Mouse (Mus musculus) stomach, embryonic 14.5 days (tissue): ENCODE data around the gene Cdk2. TPM values are rescaled to one million over a fixed set of nuclear protein-coding genes. Genes with fewer than 3 reads are reported as not detected.
A peak's percentile ranks its signal among the peaks of the same experiment; 100 is the strongest.

Source experiments
- ATAC-seq: fragments of 200-750 bp; cut with Nextera tagmentation; 2 replicates; pipeline ENCODE4 v1.8.0; 2017; ENCODE audit warnings: low read depth, moderate TSS enrichment; ENCODE audit not compliant: insufficient number of reproducible peaks, insufficient read depth, low FRiP score
- H3K27ac ChIP-seq: fragments of 300-500 bp; sonication (generic); 2 replicates; pipeline ENCODE4 v1.5.1; 2014; ENCODE audit warnings: mild to moderate bottlenecking, low read length, moderate library complexity, mixed read lengths
- H3K27me3 ChIP-seq: fragments of 300-500 bp; sonication (generic); 2 replicates; pipeline ENCODE4 v1.6.1; 2014; ENCODE audit warnings: low read length, control low read depth, mixed read lengths; ENCODE audit not compliant: control insufficient read depth, insufficient read depth
- H3K36me3 ChIP-seq: fragments of 300-500 bp; sonication (generic); 2 replicates; pipeline ENCODE4 v1.6.1; 2014; ENCODE audit warnings: mild to moderate bottlenecking, control low read depth, low read length, moderate library complexity, mixed read lengths; ENCODE audit not compliant: control insufficient read depth, insufficient read depth
- H3K4me1 ChIP-seq: fragments of 300-500 bp; sonication (generic); 2 replicates; pipeline ENCODE4 v1.6.1; 2014; ENCODE audit warnings: low read length, control low read depth, mixed read lengths; ENCODE audit not compliant: control insufficient read depth, insufficient read depth
- H3K4me2 ChIP-seq: fragments of 300-500 bp; sonication (generic); replicated peaks from 2 replicates; pipeline ENCODE4 v1.6.1; 2014; ENCODE audit warnings: low read depth, low read length, control low read depth
- H3K4me3 ChIP-seq: fragments of 300-500 bp; sonication (generic); 2 replicates; pipeline ENCODE4 v1.5.1; 2014; ENCODE audit warnings: low read depth, low read length, control low read depth
- H3K9ac ChIP-seq: fragments of 300-500 bp; sonication (generic); replicated peaks from 2 replicates; pipeline ENCODE4 v1.6.1; 2014; ENCODE audit warnings: low read depth, mild to moderate bottlenecking, control low read depth, low read length, moderate library complexity, mixed read lengths
- H3K9me3 ChIP-seq: fragments of 300-500 bp; sonication (generic); 2 replicates; pipeline ENCODE4 v1.6.1; 2016; ENCODE audit warnings: low read depth, low read length, control low read depth; ENCODE audit not compliant: control insufficient read depth
- WGBS: fragments of 180-500 bp; shearing (Covaris S2); extraction: QIAGEN DNeasy Blood & Tissue Kit; methylation state at CpG from one replicate; pipeline ENCODE4 v1.1.7; 2014; 5-methylcytosine and 5-hydroxymethylcytosine counted together
- polyA plus RNA-seq: library from polyadenylated mRNA; unstranded; fragments of >200 nt; fragmentation: Nextera tagmentation; extraction: Ambion mirVana; gene quantifications from 2 replicates; pipeline ENCODE4 v1.2.1, GENCODE M21; 2014

The Cdk2 gene
- polyA plus RNA-seq, 1 experiment from 2014 or later = 90.3 TPM

DNA sequence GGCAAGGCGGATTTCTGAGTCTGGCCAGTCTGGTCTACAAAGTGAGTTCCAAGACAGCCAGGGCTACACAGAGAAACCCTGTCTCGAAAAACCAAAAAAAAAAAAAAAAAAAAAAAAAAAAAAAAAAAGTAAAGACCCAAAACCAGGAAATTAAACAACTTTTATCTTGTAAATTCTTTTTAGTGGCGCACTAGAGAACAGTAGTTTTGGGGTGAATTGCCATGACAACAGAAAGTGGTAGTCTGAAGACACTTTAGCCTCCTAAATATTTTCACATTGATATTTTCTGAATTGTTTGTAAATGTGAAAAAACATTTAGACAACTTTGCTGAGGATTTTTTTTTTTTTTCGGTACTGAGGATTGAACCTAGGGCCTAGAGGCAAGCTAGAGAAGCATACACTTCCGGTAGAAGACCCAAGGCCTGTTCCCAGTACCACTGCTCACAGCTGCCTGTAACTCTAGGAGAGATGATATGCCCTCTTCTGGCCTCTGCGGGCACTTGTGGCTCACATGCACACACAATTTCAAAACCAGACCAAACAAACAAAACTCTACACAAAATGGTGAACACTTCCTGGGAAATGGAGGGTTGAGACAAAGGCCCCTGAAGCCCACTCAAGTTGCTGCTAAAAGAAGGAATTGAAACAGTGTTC is 7.6 kb downstream of the Cdk2 start:
- Histone ChIP-seq H3K36me3 (peaks cover 37% of the 10 kb centered on the region), H3K4me3 (no peak overlapping the region), H3K9ac (no peak overlapping the region), H3K9me3 (no peaks in the 10 kb centered on the region), H3K27ac (no peak overlapping the region), H3K4me1 (peaks cover 3% of the 10 kb centered on the region; the same call in 1 of the 2 replicates), H3K4me2 (peak overlapping the region; percentile 37; the same call in 1 of the 2 replicates), H3K27me3 (no peaks in the 10 kb centered on the region)
- WGBS = 81% methylated on average over 6 of the region's 6 CpGs
- ATAC-seq = no peak

DNA sequence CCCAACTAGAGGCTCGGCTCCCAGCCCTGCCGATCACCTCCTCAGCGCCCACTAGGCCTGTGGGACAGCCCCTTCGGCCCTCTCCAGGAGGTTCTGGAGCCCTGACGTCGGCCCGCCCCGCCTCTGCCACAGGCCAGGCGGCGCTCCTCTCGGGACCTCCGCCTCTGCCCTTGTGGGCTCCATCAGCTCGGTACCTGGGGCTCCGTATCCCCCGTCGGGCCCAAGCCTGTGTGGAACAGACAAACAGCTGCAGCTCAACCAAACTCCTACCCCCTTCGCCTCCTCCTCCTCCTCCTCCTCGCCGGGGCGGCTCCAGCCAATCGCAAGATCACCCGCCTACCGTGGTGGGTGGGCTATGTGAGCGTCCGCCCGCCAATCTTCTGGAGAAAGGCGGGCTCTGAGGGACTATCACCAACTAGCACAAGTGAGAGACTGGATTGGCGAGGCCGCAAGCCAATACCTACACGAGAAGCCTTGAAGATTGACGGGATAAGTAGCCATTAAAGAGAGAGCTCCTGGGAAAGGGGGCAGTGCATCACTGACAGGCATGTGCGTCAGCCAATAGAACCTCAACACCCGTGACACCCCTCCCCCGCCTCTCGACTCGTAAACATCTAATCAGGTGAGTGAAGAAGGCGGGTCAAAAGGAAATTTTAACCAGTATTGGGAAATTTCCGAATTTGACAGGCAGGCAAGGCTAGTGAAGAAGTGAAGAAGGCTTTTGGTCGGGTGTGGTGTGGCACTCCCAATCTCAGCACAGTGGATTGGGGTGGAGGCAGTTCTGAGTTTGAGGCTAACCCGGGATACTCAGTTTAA is 8.6 kb downstream of the Cdk2 start, which contains the start of gene Rab5b:
Gene Rab5b, minus strand, starts transcription at position 273 of the 816 bp plus-strand sequence.
- H3K27me3 ChIP-seq = no peaks in the 10 kb centered on the region
- H3K9me3 ChIP-seq = no peaks in the 10 kb centered on the region
- peaks cover 3% of the 10 kb centered on the region; the same call in 1 of the 2 replicates for H3K4me1 ChIP-seq
- peaks cover 27% of the 10 kb centered on the region for H3K36me3 ChIP-seq
- H3K4me2 ChIP-seq = peak within 1 kb of the TSS; percentile 61
- 1% methylated on average over 40 of the region's 40 CpGs for WGBS
- H3K27ac ChIP-seq = peak within 1 kb of the TSS; percentile 99
- H3K9ac ChIP-seq = peak within 1 kb of the TSS; percentile 89
- H3K4me3 ChIP-seq = peak within 1 kb of the TSS; percentile 86
- peak; percentile 99 for ATAC-seq

DNA sequence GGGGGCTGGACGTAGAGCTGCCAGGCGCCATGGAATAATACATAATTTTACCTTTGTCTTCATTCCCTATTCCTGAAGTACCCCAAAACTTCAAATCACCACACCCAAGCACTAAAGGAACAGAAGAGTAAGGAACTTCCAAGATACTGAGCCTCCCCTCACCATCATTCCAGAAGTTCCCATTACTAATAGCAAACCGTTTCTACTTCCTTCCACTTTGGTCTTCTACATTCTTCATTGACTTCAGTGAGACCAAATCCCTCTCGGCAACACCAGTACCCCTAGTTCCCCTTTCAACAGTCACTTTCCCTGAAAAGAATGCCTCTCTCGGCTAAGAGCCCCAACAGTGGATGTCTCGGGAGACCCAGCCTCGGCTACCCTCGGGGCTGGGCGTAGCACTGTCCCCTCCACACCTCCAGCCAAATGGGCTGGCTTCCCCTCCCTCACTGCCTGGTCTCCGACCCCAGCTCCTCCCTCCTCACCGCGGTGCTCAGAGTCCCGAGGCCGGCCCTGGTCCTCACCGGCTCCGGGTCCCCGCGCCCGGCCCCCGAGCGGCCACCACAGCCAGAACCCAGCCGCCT is 9.3 kb downstream of the Cdk2 start:
- under 1% methylated on average over 22 of the region's 22 CpGs for WGBS

GRCm38 (mm10) chr10:128674469-128675008 is 30.3 kb downstream of the Cdk2 start:
- H3K36me3 ChIP-seq = peaks cover 1% of the 10 kb centered on the region
- ATAC-seq = no peak
- peaks cover 5% of the 10 kb centered on the region for H3K4me1 ChIP-seq
- 2% methylated on average over 9 of the region's 9 CpGs for WGBS
- peak overlapping the region; percentile 80 for H3K4me2 ChIP-seq
- H3K9ac ChIP-seq = 0 out of 2 replicates have a peak overlapping the region, but pooled peaks have one; percentile 52
- H3K27me3 ChIP-seq = no peaks in the 10 kb centered on the region
- H3K27ac ChIP-seq = peak overlapping the region; percentile 64; the same call in 1 of the 2 replicates
- H3K4me3 ChIP-seq = peak overlapping the region; percentile 61
- no peaks in the 10 kb centered on the region for H3K9me3 ChIP-seq

More for the DNA sequence above, 9.3 kb downstream of the Cdk2 start:
- ATAC-seq = no peak; the same call in 1 of the 2 replicates
- Histone ChIP-seq H3K9me3 (no peaks in the 10 kb centered on the region), H3K27me3 (no peaks in the 10 kb centered on the region), H3K27ac (peak overlapping the region; percentile 99), H3K36me3 (peaks cover 20% of the 10 kb centered on the region), H3K4me2 (peak overlapping the region; percentile 61), H3K9ac (peak overlapping the region; percentile 89), H3K4me1 (peaks cover 3% of the 10 kb centered on the region; the same call in 1 of the 2 replicates), H3K4me3 (peak overlapping the region; percentile 86)

- WGBS = under 1% methylated on average over 46 of the region's 60 CpGs
- Histone ChIP-seq H3K9ac (peak within 1 kb of the TSS; percentile 52), H3K9me3 (no peaks in the 10 kb centered on the region), H3K27me3 (no peaks in the 10 kb centered on the region), H3K4me1 (peaks cover 5% of the 10 kb centered on the region), H3K4me3 (peak within 1 kb of the TSS; percentile 61), H3K36me3 (no peaks in the 10 kb centered on the region), H3K4me2 (peak within 1 kb of the TSS; percentile 80), H3K27ac (peak within 1 kb of the TSS; percentile 64; the same call in 1 of the 2 replicates)
- peak; percentile 88 for ATAC-seq
Measured at GRCm38 (mm10) chr10:128673763-128674468, 30.9 kb downstream of the Cdk2 start, which contains the start of gene Suox. TSS of gene Suox (minus strand) at chr10:128674073.

- no peaks in the 10 kb centered on the region for H3K27me3 ChIP-seq
- no peak for ATAC-seq
- no peak overlapping the region for H3K4me2 ChIP-seq
- peaks cover 5% of the 10 kb centered on the region for H3K4me1 ChIP-seq
- no peak overlapping the region for H3K27ac ChIP-seq
- H3K36me3 ChIP-seq = no peaks in the 10 kb centered on the region
- H3K9me3 ChIP-seq = no peaks in the 10 kb centered on the region
- H3K9ac ChIP-seq = no peak overlapping the region
- 93% methylated on average over 9 of the region's 9 CpGs for WGBS
- H3K4me3 ChIP-seq = no peak overlapping the region
Measured at GRCm38 (mm10) chr10:128671148-128671547, 33.7 kb downstream of the Cdk2 start.

- Histone ChIP-seq H3K4me1 (peaks cover 5% of the 10 kb centered on the region), H3K4me3 (peak overlapping the region; percentile 59), H3K4me2 (peak overlapping the region; percentile 46), H3K27me3 (no peaks in the 10 kb centered on the region), H3K36me3 (no peaks in the 10 kb centered on the region), H3K9ac (peak overlapping the region; percentile 37), H3K27ac (peak overlapping the region; percentile 24; the same call in 1 of the 2 replicates), H3K9me3 (no peaks in the 10 kb centered on the region)
- peak; percentile 50 for ATAC-seq
- under 1% methylated on average over 42 of the region's 42 CpGs for WGBS
Measured at GRCm38 (mm10) chr10:128668790-128669672, 35.8 kb downstream of the Cdk2 start.
